Mouse (Mus musculus) G1E (cell line): Measurements from ENCODE around the gene Procr. TPM values are rescaled to one million over a fixed set of nuclear protein-coding genes. Genes with fewer than 3 reads are reported as not detected.

Source experiments
- ATAC-seq: 2 replicates; pipeline ENCODE4 v1.8.0; 2016; ENCODE audit warnings: mild to moderate bottlenecking; ENCODE audit not compliant: insufficient number of reproducible peaks, poor library complexity, low FRiP score, severe bottlenecking; ENCODE audit errors: extremely low read depth
- DNase-seq: peaks from one replicate; pipeline ENCODE4 v3.0.0; 2012; ENCODE audit warnings: low spot score
- H3K27me3 ChIP-seq: 2 replicates; pipeline ENCODE4 v1.6.1; 2012; ENCODE audit warnings: mild to moderate bottlenecking, low read length, inconsistent platforms; ENCODE audit not compliant: insufficient read depth
- H3K36me3 ChIP-seq: replicated peaks from 2 replicates; pipeline ENCODE3; 2012; ENCODE audit warnings: mild to moderate bottlenecking, inconsistent platforms
- H3K4me1 ChIP-seq: 2 replicates; pipeline ENCODE4 v1.6.1; 2012; ENCODE audit warnings: low read depth, low read length, inconsistent platforms, mixed read lengths; ENCODE audit not compliant: insufficient read depth
- H3K4me3 ChIP-seq: 2 replicates; pipeline ENCODE4 v1.5.1; 2012; ENCODE audit warnings: low read depth, mild to moderate bottlenecking, inconsistent platforms, low read length, moderate library complexity, mixed read lengths
- H3K9me3 ChIP-seq: replicated peaks from 2 replicates; pipeline ENCODE4 v1.6.1; 2012; ENCODE audit warnings: inconsistent platforms
- CTCF ChIP-seq: IDR thresholded peaks from 2 replicates; pipeline ENCODE4 v1.5.1; 2012; ENCODE audit warnings: low read depth, low read length, inconsistent platforms, mixed read lengths
- GATA1 ChIP-seq: IDR thresholded peaks from 2 replicates; pipeline ENCODE4 v1.6.1; 2012; ENCODE audit warnings: borderline replicate concordance, low read length, inconsistent platforms, mixed read lengths
- GATA2 ChIP-seq: IDR thresholded peaks from 2 replicates; pipeline ENCODE4 v1.6.1; 2012; ENCODE audit warnings: low read depth, low read length, inconsistent platforms, borderline replicate concordance
- POLR2AphosphoS5 ChIP-seq: IDR thresholded peaks from 2 replicates; pipeline ENCODE4 v1.6.1; 2012; ENCODE audit warnings: low read depth, low read length, inconsistent platforms; ENCODE audit not compliant: insufficient replicate concordance
- TAL1 ChIP-seq: conservative IDR thresholded peaks from 2 replicates; pipeline ENCODE4 v1.6.1; 2012; ENCODE audit warnings: low read depth, low read length, inconsistent platforms, mixed read lengths
- polyA plus RNA-seq: library from polyadenylated mRNA; stranded (reverse); fragments of >175 nt; gene quantifications from 2 replicates; pipeline ENCODE4 v1.2.3, GENCODE M21; 2012
- total RNA-seq, 2 experiments: library from RNA; stranded (forward) in 1 of 2; stranded (reverse) in 1 of 2; fragments of 200-1000 nt in 1 of 2; fragments of >200 nt in 1 of 2; fragmentation: Nextera tagmentation in 1 of 2; gene quantifications; 2 replicates each; pipeline ENCODE4 v1.2.3; 2014 to 2017

Procr gene
- total and polyA plus RNA-seq, 3 experiments, result 0.15 to 1.5 TPM; not detected in 1

GRCm38 (mm10) chr2:155764679-155765418 is 13.9 kb downstream of the Procr start:
- ATAC-seq, result no peak
- H3K27me3 ChIP-seq, result peaks cover 23% of the 10 kb centered on the region

GRCm38 (mm10) chr2:155773664-155774063 is 22.7 kb downstream of the Procr start:
- H3K4me3 ChIP-seq, result no peak overlapping the region
- no peak for DNase-seq
- TF ChIP-seq TAL1, result no peak
- no peak for TF ChIP-seq GATA2
- TF ChIP-seq CTCF, result no peak
- no peak for TF ChIP-seq POLR2AphosphoS5
- TF ChIP-seq GATA1, result no peak
- 0 out of 2 replicates have a peak, but pooled peaks cover 3% of the 10 kb centered on the region for H3K9me3 ChIP-seq
- ATAC-seq, result no peak
- no peaks in the 10 kb centered on the region for H3K36me3 ChIP-seq
- peaks cover 33% of the 10 kb centered on the region for H3K27me3 ChIP-seq
- peaks cover 7% of the 10 kb centered on the region; the same call in 1 of the 2 replicates for H3K4me1 ChIP-seq

More at GRCm38 (mm10) chr2:155764679-155765418, 13.9 kb downstream of the Procr start:
- TF ChIP-seq CTCF, result peak; percentile 33; the same call in 1 of the 2 replicates
- TF ChIP-seq POLR2AphosphoS5, result no peak
- peaks cover 18% of the 10 kb centered on the region for H3K4me1 ChIP-seq
- H3K36me3 ChIP-seq, result no peaks in the 10 kb centered on the region
- no peak overlapping the region for H3K4me3 ChIP-seq
- peak; percentile 31 for DNase-seq
- H3K9me3 ChIP-seq, result no peaks in the 10 kb centered on the region

GRCm38 (mm10) chr2:155774261-155774926 is 23.5 kb downstream of the Procr start:
- no peak for DNase-seq
- no peak for TF ChIP-seq CTCF
- TF ChIP-seq GATA1, result no peak
- no peak for TF ChIP-seq POLR2AphosphoS5
- no peak for TF ChIP-seq TAL1
- no peak for TF ChIP-seq GATA2
- no peak overlapping the region for H3K4me3 ChIP-seq
- ATAC-seq, result no peak
- H3K27me3 ChIP-seq, result peaks cover 36% of the 10 kb centered on the region
- H3K36me3 ChIP-seq, result no peaks in the 10 kb centered on the region
- H3K4me1 ChIP-seq, result peaks cover 7% of the 10 kb centered on the region
- H3K9me3 ChIP-seq, result 0 out of 2 replicates have a peak, but pooled peaks cover 3% of the 10 kb centered on the region

- peak within 1 kb of the TSS; percentile 49; the same call in 1 of the 2 replicates for H3K4me3 ChIP-seq
- TF ChIP-seq POLR2AphosphoS5, result no peak
- TF ChIP-seq GATA2, result no peak
- TF ChIP-seq GATA1, result no peak
- TF ChIP-seq TAL1, result no peak
- no peak for TF ChIP-seq CTCF
- 0 out of 2 replicates have a peak, but pooled peaks cover 3% of the 10 kb centered on the region for H3K9me3 ChIP-seq
- no peak for ATAC-seq
- H3K36me3 ChIP-seq, result no peaks in the 10 kb centered on the region
- peaks cover 39% of the 10 kb centered on the region for H3K27me3 ChIP-seq
- peak; percentile 19 for DNase-seq
- H3K4me1 ChIP-seq, result peaks cover 7% of the 10 kb centered on the region
Measured at GRCm38 (mm10) chr2:155774927-155775684, 24.2 kb downstream of the Procr start, which contains the start of gene Mmp24. Gene Mmp24 (plus strand): TSS chr2:155775342.

- ATAC-seq, result no peak
- TF ChIP-seq CTCF (no peak), GATA2 (no peak), GATA1 (no peak), TAL1 (no peak), POLR2AphosphoS5 (no peak)
- Histone ChIP-seq H3K4me1 (peaks cover 7% of the 10 kb centered on the region), H3K27me3 (peaks cover 42% of the 10 kb centered on the region), H3K9me3 (0 out of 2 replicates have a peak, but pooled peaks cover 3% of the 10 kb centered on the region), H3K4me3 (peak overlapping the region; percentile 49; the same call in 1 of the 2 replicates), H3K36me3 (no peaks in the 10 kb centered on the region)
- DNase-seq, result peak; percentile 44
Measured at GRCm38 (mm10) chr2:155775685-155776263, 24.9 kb downstream of the Procr start.
